Mouse (Mus musculus) lung, postnatal 0 days (tissue): ENCODE measurements at regions not wholly inside any gene's neighbourhood (a gene's known extent, or its start where the extent isn't known, plus 50 kb on each side); places are given as distances from the start of the nearest gene placed in this dataset.

Source experiments
- ATAC-seq: fragments of 200-750 bp; cut with Nextera tagmentation; 2 replicates; pipeline ENCODE4 v1.8.0; 2017; ENCODE audit warnings: moderate library complexity
- DNase-seq: peaks from one replicate; pipeline ENCODE4 v3.0.0-alpha.2; 2016; ENCODE audit warnings: low spot score
- H3K27ac ChIP-seq: fragments of 300-500 bp; sonication (generic); 2 replicates; pipeline ENCODE4 v1.5.1; 2014; ENCODE audit warnings: antibody characterized with exemption, mild to moderate bottlenecking, low read length, mixed read lengths
- H3K27me3 ChIP-seq: fragments of 300-500 bp; sonication (generic); replicated peaks from 2 replicates; pipeline ENCODE4 v1.6.1; 2014; ENCODE audit warnings: low read length, mixed read lengths; ENCODE audit not compliant: insufficient read depth
- H3K36me3 ChIP-seq: fragments of 300-500 bp; sonication (generic); 2 replicates; pipeline ENCODE4 v1.6.1; 2014; ENCODE audit warnings: low read length, mixed read lengths; ENCODE audit not compliant: insufficient read depth
- H3K4me1 ChIP-seq: fragments of 300-500 bp; sonication (generic); 2 replicates; pipeline ENCODE4 v1.6.1; 2014; ENCODE audit warnings: antibody characterized with exemption, low read depth, low read length, mixed read lengths; ENCODE audit not compliant: insufficient read depth
- H3K4me2 ChIP-seq: fragments of 300-500 bp; sonication (generic); replicated peaks from 2 replicates; pipeline ENCODE4 v1.6.1; 2014; ENCODE audit warnings: low read depth, mild to moderate bottlenecking, low read length, moderate library complexity, mixed read lengths
- H3K4me3 ChIP-seq: fragments of 300-500 bp; sonication (generic); 2 replicates; pipeline ENCODE4 v1.5.1; 2014; ENCODE audit warnings: low read depth, low read length
- H3K9ac ChIP-seq: fragments of 300-500 bp; sonication (generic); replicated peaks from 2 replicates; pipeline ENCODE4 v1.6.1; 2014; ENCODE audit warnings: low read depth, mild to moderate bottlenecking
- H3K9me3 ChIP-seq: fragments of 300-500 bp; sonication (generic); 2 replicates; pipeline ENCODE4 v1.6.1; 2016; ENCODE audit warnings: low read length, mixed read lengths
- CTCF ChIP-seq: IDR thresholded peaks from 2 replicates; pipeline ENCODE4 v1.5.1; 2016; ENCODE audit warnings: antibody characterized with exemption, mild to moderate bottlenecking
- EP300 ChIP-seq: IDR thresholded peaks from 2 replicates; pipeline ENCODE4 v1.6.1; 2016; ENCODE audit warnings: antibody characterized with exemption, mild to moderate bottlenecking, control low read depth
- WGBS: fragments of 180-500 bp; shearing (Covaris S2); extraction: QIAGEN DNeasy Blood & Tissue Kit; methylation state at CpG from one replicate; pipeline ENCODE4 v1.1.7; 2014; 5-methylcytosine and 5-hydroxymethylcytosine counted together

DNA sequence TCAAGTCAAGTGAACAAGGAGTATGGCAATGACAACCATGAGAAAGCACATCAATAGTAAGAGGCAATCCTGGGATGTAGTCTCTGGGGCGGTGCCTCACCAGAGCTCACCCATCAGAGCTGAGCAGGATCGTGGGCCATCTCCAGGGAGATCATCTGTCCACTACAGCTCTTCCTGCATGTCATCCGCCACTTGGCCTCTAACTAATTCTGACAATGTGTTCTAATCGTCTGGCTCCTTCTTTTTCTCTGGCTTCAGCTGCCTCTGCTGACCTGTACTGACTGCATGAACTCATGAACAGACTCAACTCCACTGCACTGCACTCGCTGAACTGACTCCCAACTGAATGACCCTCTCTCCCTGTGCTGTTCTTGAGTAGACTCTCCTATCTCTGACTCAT, 277.9 kb upstream of the Far2 start:
- no peak overlapping the region for H3K9ac ChIP-seq
- no peak for TF ChIP-seq CTCF
- no peak for TF ChIP-seq EP300
- ATAC-seq (no peak), DNase-seq (no peak)
- H3K27ac ChIP-seq = no peak overlapping the region
- no peaks in the 10 kb centered on the region for H3K4me1 ChIP-seq
- no peaks in the 10 kb centered on the region for H3K36me3 ChIP-seq
- no peak overlapping the region for H3K4me3 ChIP-seq
- WGBS = 77% methylated on average over 5 of the region's 5 CpGs
- H3K4me2 ChIP-seq = no peak overlapping the region
- H3K9me3 ChIP-seq = no peaks in the 10 kb centered on the region
- H3K27me3 ChIP-seq = no peaks in the 10 kb centered on the region

DNA sequence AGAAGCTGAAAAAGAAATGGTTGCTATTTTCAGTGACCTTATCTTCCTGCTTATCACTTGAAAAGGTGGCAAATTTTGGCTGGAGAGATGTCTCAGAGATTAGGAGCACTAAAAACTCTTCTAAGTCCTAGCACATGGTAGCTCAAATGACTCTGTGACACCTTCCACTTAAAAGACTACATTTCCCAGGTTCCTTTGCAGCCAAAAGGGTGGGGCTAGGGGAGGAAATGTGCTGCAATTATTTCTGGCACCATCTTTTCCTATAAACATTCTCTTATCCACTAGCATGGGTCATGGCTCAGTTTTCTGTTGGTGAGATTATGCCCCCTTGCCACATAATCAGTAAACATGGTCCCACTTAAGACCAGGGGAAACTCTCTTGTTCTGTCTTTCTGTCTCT, 277.0 kb upstream of the Far2 start:
- H3K4me1 ChIP-seq = no peaks in the 10 kb centered on the region
- H3K36me3 ChIP-seq = no peaks in the 10 kb centered on the region
- H3K27ac ChIP-seq = no peak overlapping the region
- DNase-seq (no peak), ATAC-seq (no peak)
- no peak overlapping the region for H3K4me3 ChIP-seq
- TF ChIP-seq EP300 = no peak
- no peaks in the 10 kb centered on the region for H3K9me3 ChIP-seq
- no peak overlapping the region for H3K9ac ChIP-seq
- H3K27me3 ChIP-seq = no peaks in the 10 kb centered on the region
- H3K4me2 ChIP-seq = no peak overlapping the region

DNA sequence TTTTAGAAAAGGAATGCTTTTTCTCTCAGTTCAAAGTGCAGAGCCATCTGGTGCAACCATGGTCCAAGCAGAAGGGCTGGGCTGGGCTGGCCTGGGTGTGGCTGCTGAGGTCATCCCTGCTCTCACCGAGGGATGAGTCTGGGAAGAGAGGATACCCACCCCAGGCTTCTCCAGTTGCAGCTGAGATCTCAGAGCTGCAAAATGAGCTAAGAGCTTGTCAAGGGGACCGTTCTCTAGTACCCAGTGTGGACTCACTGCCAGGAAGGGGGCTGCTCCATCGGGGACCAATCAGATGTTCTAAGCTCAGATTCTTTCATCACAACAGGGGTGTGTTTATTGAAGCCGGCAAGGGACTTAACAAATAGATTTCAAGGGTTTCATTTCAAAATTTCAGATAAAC, 275.6 kb upstream of the Far2 start:
- H3K9ac ChIP-seq = no peak overlapping the region
- TF ChIP-seq EP300 = no peak
- no peak for TF ChIP-seq CTCF
- H3K27ac ChIP-seq = no peak overlapping the region
- no peak for ATAC-seq
- WGBS = 19% methylated on average over 4 of the region's 4 CpGs
- H3K4me2 ChIP-seq = no peak overlapping the region
- peak; percentile 31 for DNase-seq
- no peaks in the 10 kb centered on the region for H3K27me3 ChIP-seq
- H3K36me3 ChIP-seq = no peaks in the 10 kb centered on the region
- no peaks in the 10 kb centered on the region for H3K9me3 ChIP-seq
- H3K4me3 ChIP-seq = no peak overlapping the region
- no peaks in the 10 kb centered on the region for H3K4me1 ChIP-seq

DNA sequence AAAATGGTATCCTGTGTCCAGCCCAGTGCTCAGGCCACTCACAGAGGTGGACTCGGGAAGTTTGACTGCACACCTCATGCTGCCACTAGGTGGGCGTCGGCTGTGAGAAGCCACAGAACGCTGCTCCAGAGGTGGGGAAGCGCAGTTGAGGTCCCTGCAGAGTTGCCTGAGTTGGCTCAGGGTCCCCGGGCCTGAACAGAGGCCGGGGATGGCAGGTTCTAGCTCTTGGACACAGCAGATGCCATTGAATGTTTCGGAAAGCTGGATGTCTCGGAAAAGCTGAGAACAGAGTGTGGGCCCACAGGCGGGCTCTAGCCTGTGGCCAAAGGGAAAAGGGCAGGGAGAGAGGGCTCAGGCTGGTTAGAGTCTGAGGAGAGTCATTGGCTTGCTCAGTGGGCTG, 273.2 kb upstream of the Far2 start:
- Histone ChIP-seq H3K36me3 (no peaks in the 10 kb centered on the region), H3K4me2 (no peak overlapping the region), H3K4me3 (no peak overlapping the region), H3K9me3 (no peaks in the 10 kb centered on the region), H3K27me3 (no peaks in the 10 kb centered on the region), H3K4me1 (no peaks in the 10 kb centered on the region), H3K27ac (no peak overlapping the region), H3K9ac (no peak overlapping the region)
- no peak for TF ChIP-seq CTCF
- no peak for TF ChIP-seq EP300
- ATAC-seq (no peak), DNase-seq (no peak)
- 80% methylated on average over 10 of the region's 10 CpGs for WGBS

DNA sequence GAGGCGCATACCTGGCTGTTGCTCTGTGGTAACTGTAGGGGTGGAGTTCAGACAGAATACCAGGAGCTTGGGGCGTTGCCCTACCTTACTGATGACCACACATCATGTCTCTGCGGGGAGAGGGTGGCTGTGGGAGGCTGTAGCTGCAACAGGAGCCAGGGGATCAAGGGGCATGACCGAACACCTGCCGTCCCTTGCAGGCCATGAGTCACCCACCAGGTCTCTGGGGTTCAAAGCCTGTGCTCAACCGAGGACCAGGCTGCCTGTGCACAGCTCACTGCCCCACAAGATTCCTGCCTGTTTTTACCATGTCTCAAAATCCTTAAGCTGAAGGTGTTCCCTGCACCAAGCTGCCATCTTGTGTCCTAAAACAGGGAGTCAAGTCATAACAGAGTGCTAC, 272.4 kb upstream of the Far2 start:
- Histone ChIP-seq H3K9me3 (no peaks in the 10 kb centered on the region), H3K27ac (no peak overlapping the region), H3K4me1 (no peaks in the 10 kb centered on the region), H3K36me3 (no peaks in the 10 kb centered on the region), H3K27me3 (no peaks in the 10 kb centered on the region), H3K9ac (no peak overlapping the region), H3K4me2 (no peak overlapping the region), H3K4me3 (no peak overlapping the region)
- WGBS = 79% methylated on average over 6 of the region's 6 CpGs
- DNase-seq (no peak), ATAC-seq (no peak)
- TF ChIP-seq EP300 (no peak), CTCF (no peak)

DNA sequence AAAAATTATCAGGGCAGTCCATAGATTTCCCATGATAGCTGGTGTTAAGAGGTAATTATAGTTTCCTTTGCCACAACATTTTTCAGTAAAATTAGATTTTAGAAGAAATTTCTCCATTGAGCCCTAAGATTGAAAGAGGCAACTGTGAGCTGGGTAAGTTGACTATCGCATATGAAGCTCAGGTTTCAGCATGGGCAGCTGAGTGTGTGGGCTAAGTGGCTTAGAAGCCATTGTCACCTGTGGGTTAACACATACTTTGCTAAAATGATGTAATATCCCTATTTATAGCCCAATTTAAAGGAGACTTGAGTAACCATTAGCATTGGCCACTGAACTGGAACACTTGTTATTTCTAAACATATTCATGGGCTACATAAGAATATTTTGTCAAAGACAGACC, 267.6 kb upstream of the Far2 start:
- no peak overlapping the region for H3K27ac ChIP-seq
- H3K4me2 ChIP-seq = no peak overlapping the region
- H3K27me3 ChIP-seq = no peaks in the 10 kb centered on the region
- WGBS = 88% methylated on average over 1 of the region's 1 CpGs
- no peaks in the 10 kb centered on the region for H3K9me3 ChIP-seq
- H3K4me3 ChIP-seq = no peak overlapping the region
- no peak overlapping the region for H3K9ac ChIP-seq
- DNase-seq (no peak), ATAC-seq (no peak)
- H3K36me3 ChIP-seq = no peaks in the 10 kb centered on the region
- TF ChIP-seq CTCF = no peak
- TF ChIP-seq EP300 = no peak
- H3K4me1 ChIP-seq = no peaks in the 10 kb centered on the region

DNA sequence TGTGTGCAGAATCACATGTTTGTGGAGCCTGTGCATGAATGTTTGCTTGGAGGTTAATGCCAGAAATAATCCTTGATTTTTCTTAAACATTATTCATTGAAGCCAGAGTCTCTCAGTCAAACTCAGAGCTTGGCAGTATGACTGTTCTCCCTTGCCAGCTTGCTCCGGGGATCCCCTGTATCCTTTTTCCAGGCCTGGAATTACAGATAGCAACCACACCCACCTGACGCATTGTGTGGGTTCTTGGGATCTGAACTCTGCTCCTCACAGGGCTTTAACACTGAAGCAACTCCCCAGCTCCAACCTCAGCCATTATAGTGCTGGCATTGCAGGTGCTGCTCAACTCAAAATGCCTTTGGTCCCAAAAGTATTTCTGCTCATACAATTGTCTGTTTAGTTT, 262.8 kb upstream of the Far2 start:
- no peaks in the 10 kb centered on the region for H3K36me3 ChIP-seq
- DNase-seq (no peak), ATAC-seq (no peak)
- H3K4me2 ChIP-seq = no peak overlapping the region
- WGBS = 82% methylated on average over 2 of the region's 2 CpGs
- H3K9ac ChIP-seq = no peak overlapping the region
- H3K4me1 ChIP-seq = no peaks in the 10 kb centered on the region
- no peak overlapping the region for H3K27ac ChIP-seq
- H3K4me3 ChIP-seq = no peak overlapping the region
- no peaks in the 10 kb centered on the region for H3K27me3 ChIP-seq
- no peaks in the 10 kb centered on the region for H3K9me3 ChIP-seq
- no peak for TF ChIP-seq CTCF
- TF ChIP-seq EP300 = no peak
